In the genomic region with DNA sequence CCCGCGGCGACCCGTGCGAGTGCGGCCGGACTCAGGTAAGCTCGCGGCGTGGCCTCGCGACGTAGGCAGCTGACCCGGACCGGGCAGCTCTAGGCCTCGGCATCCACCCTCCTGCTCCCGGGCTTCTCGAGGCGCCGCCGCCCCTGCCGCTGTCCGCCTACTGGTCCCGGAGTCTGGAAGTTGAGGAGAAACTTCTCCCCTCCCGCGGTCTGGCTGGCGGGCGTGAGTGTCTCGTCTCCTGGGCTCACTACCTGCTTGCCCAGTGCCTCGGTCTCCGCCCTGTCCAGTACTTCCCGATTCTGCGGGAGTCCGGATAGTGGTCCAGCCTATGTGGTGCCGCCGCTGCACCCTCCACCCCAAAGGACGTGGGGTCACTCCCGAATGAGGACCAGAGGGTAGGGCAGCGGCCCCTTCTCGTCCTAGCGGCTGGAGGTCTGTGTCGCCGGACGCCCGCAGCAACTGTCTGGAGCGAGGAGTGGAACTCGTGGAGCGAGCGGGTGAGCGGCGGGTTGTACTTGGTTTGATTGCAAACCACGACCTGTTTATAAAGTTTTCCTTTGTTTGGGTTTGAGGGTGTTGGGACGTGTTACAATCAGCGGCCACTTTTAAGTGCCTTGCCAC, we compare ENCODE assay signal across 8 mouse cellular contexts. TPM values are rescaled to one million over a fixed set of nuclear protein-coding genes. Genes with fewer than 3 reads are reported as not detected.
DNase-seq lines count a peak whose midpoint lies in the region; ATAC-seq and TF ChIP-seq lines count a peak whose summit lies in the region.

No protein-coding gene starts in this region.

- no peaks in the 10 kb centered on the region for H3K36me3 ChIP-seq in forebrain, embryonic 12.5 days (replicated peaks)
- no peaks in the 10 kb centered on the region for H3K36me3 ChIP-seq in hindbrain, postnatal 0 days (ENCODE audit: insufficient read depth, low read length)
- no peaks in the 10 kb centered on the region for H3K36me3 ChIP-seq in neural tube, embryonic 15.5 days

- H3K4me2 ChIP-seq in forebrain, embryonic 12.5 days = peak overlapping the region; percentile 62
- H3K4me2 ChIP-seq in hindbrain, postnatal 0 days (ENCODE audit: low read depth, low read length) = peak overlapping the region; percentile 90
- peak overlapping the region; percentile 80 for H3K4me2 ChIP-seq in neural tube, embryonic 15.5 days

- no peak for TF ChIP-seq POLR2A in lung, adult 2 months (IDR thresholded peaks at IDR 0.05; ENCODE audit: borderline replicate concordance, extremely low read depth, low read depth, low read length)

- under 1% methylated on average over 47 of the region's 54 CpGs for WGBS in forebrain, embryonic 12.5 days
- WGBS in hindbrain, postnatal 0 days = under 1% methylated on average over 53 of the region's 54 CpGs
- WGBS in lung, adult 2 months = under 1% methylated on average over 54 of the region's 54 CpGs
- under 1% methylated on average over 42 of the region's 54 CpGs for WGBS in neural tube, embryonic 15.5 days

- no peak for TF ChIP-seq CTCF in layer of hippocampus, adult 2 months (conservative IDR thresholded peaks at IDR 0.05)
- no peak for TF ChIP-seq CTCF in hindbrain, postnatal 0 days (IDR thresholded peaks at IDR 0.05; ENCODE audit: low read depth)
- no peak for TF ChIP-seq CTCF in lung, adult 2 months (IDR thresholded peaks at IDR 0.05; ENCODE audit: insufficient read depth, low read length)

- H3K4me3 ChIP-seq in layer of hippocampus, adult 2 months = peak overlapping the region; percentile 94
- peak overlapping the region; percentile 90 for H3K4me3 ChIP-seq in forebrain, embryonic 12.5 days (replicated peaks)
- peak overlapping the region; percentile 90 for H3K4me3 ChIP-seq in hindbrain, postnatal 0 days (ENCODE audit: low read length)
- peak overlapping the region; percentile 78 for H3K4me3 ChIP-seq in lung, adult 2 months (replicated peaks; ENCODE audit: extremely low read depth, low read depth, low read length)
- peak overlapping the region; percentile 93 for H3K4me3 ChIP-seq in neural tube, embryonic 15.5 days (replicated peaks)

- H3K9me3 ChIP-seq in forebrain, embryonic 12.5 days = no peaks in the 10 kb centered on the region
- no peaks in the 10 kb centered on the region for H3K9me3 ChIP-seq in hindbrain, postnatal 0 days (ENCODE audit: low read length)
- H3K9me3 ChIP-seq in neural tube, embryonic 15.5 days (replicated peaks) = no peaks in the 10 kb centered on the region

- H3K27ac ChIP-seq in layer of hippocampus, adult 2 months = peak overlapping the region; percentile 88
- peak overlapping the region; percentile 92 for H3K27ac ChIP-seq in forebrain, embryonic 12.5 days
- peak overlapping the region; percentile 91 for H3K27ac ChIP-seq in hindbrain, postnatal 0 days
- H3K27ac ChIP-seq in neural tube, embryonic 15.5 days (replicated peaks) = peak overlapping the region; percentile 93

- peak overlapping the region; percentile 87 for H3K9ac ChIP-seq in forebrain, embryonic 12.5 days
- H3K9ac ChIP-seq in hindbrain, postnatal 0 days (replicated peaks; ENCODE audit: low read length) = peak overlapping the region; percentile 85
- peak overlapping the region; percentile 82 for H3K9ac ChIP-seq in neural tube, embryonic 15.5 days (replicated peaks)

- peaks cover 9% of the 10 kb centered on the region; the same call in 1 of the 2 replicates for H3K4me1 ChIP-seq in forebrain, embryonic 12.5 days
- no peaks in the 10 kb centered on the region for H3K4me1 ChIP-seq in hindbrain, postnatal 0 days (ENCODE audit: insufficient read depth, low read length)
- H3K4me1 ChIP-seq in lung, adult 2 months (ENCODE audit: control insufficient read depth, insufficient read depth, low read length) = peaks cover 9% of the 10 kb centered on the region
- peaks cover 21% of the 10 kb centered on the region for H3K4me1 ChIP-seq in neural tube, embryonic 15.5 days

- peak; percentile 7 to 18 for DNase-seq in layer of hippocampus, adult 2 months (ENCODE audit: low spot score in 2 of 2)
- DNase-seq in layer of hippocampus, adult 9-10 months (ENCODE audit: low spot score) = no peak
- DNase-seq in adipocyte (ENCODE audit: low spot score) = peak; percentile 53
- DNase-seq in hindbrain, postnatal 0 days (ENCODE audit: low spot score) = peak; percentile 30
- no peak for DNase-seq in lung, adult 2 months

- peak; percentile 74 for ATAC-seq in forebrain, embryonic 12.5 days (ENCODE audit: low FRiP score)
- ATAC-seq in hindbrain, postnatal 0 days = peak; percentile 55
- peak; percentile 71 for ATAC-seq in neural tube, embryonic 15.5 days (ENCODE audit: low FRiP score)
- no peak for ATAC-seq in activated CD4-positive, CD25-positive, alpha-beta regulatory T cell, adult 4 months

- H3K27me3 ChIP-seq in forebrain, embryonic 12.5 days = no peaks in the 10 kb centered on the region
- H3K27me3 ChIP-seq in hindbrain, postnatal 0 days (ENCODE audit: insufficient read depth, low read length) = no peaks in the 10 kb centered on the region
- H3K27me3 ChIP-seq in neural tube, embryonic 15.5 days (replicated peaks) = no peaks in the 10 kb centered on the region

RNA-seq across cellular contexts. Expression of a gene that starts 0.5 kb away (rescaled TPM):
- total RNA-seq in layer of hippocampus, adult 2 months (2021) = 10 to 100 TPM; 11.3 to 14.5 TPM
- 32.6 and 34.2 TPM in 2 replicates for polyA plus RNA-seq in forebrain, embryonic 12.5 days (2016; fragmentation: Nextera tagmentation; extraction: Ambion mirVana)
- total RNA-seq in hindbrain, postnatal 0 days (2014; rRNA removed) = 18.0 and 21.6 TPM in 2 replicates
- 15.1 and 17.5 TPM in 2 replicates for polyA plus RNA-seq in hindbrain, postnatal 0 days (2015; fragmentation: Nextera tagmentation; extraction: Ambion mirVana)
- polyA plus RNA-seq in lung, adult 2 months (2012; rRNA removed) = 3.6 and 4.6 TPM in 2 replicates
- polyA plus RNA-seq in neural tube, embryonic 15.5 days (2015; fragmentation: Nextera tagmentation; extraction: Ambion mirVana) = 18.8 and 21.0 TPM in 2 replicates
- under 1 TPM; 0.65 to 0.91 TPM for polyA plus RNA-seq in activated CD4-positive, CD25-positive, alpha-beta regulatory T cell, adult 4 months (2017; shearing (Covaris generic))

Comparison
In these comparisons a context has a peak if more than half of its experiments do, and no peak if none do; other contexts are left out.
1. DNase-seq: peak in layer of hippocampus, adult 2 months (2 of 2), adipocyte (single experiment) and hindbrain, postnatal 0 days (single experiment); none in layer of hippocampus, adult 9-10 months (single experiment) and lung, adult 2 months (single experiment).
2. Peak in every context shown above with its lines, with median percentiles within 50 percentile points of each other: H3K27ac ChIP-seq, H3K4me3 ChIP-seq, H3K4me2 ChIP-seq and H3K9ac ChIP-seq.